Mouse (Mus musculus) spleen, adult 12 weeks (tissue): ENCODE measurements around the gene Mrpl54.

Source experiments
- DNase-seq: peaks from one replicate; pipeline ENCODE4 v3.0.0; 2022; ENCODE audit warnings: low spot score

Gene Mrpl54

GRCm38 (mm10) chr10:81261025-81261424 is 5.7 kb downstream of the Mrpl54 start:
- DNase-seq = no peak

DNA sequence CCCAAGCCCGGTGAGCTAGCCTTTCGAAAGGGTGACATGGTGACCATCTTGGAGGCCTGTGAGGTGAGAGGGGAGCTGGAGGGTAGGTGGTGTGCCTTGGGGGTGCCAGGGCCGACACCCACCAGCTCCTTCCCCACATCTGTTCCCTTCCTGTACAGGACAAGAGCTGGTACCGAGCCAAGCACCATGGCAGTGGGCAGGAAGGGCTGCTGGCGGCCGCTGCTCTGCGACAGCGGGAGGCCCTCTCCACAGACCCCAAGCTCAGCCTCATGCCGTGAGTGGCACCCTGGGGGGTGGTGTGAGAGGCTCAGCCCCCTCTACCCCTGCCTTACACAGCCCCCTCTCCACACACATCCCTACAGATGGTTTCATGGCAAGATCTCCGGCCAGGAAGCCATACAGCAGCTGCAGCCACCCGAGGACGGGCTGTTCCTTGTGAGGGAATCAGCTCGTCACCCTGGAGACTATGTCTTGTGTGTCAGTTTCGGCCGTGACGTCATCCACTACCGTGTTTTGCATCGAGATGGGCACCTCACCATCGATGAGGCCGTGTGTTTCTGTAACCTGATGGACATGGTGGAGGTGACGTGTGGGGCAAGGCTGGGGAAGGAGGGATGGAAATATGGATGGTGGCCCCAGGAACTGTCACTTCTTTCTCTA is 7.4 kb downstream of the Mrpl54 start:
- no peak for DNase-seq

DNA sequence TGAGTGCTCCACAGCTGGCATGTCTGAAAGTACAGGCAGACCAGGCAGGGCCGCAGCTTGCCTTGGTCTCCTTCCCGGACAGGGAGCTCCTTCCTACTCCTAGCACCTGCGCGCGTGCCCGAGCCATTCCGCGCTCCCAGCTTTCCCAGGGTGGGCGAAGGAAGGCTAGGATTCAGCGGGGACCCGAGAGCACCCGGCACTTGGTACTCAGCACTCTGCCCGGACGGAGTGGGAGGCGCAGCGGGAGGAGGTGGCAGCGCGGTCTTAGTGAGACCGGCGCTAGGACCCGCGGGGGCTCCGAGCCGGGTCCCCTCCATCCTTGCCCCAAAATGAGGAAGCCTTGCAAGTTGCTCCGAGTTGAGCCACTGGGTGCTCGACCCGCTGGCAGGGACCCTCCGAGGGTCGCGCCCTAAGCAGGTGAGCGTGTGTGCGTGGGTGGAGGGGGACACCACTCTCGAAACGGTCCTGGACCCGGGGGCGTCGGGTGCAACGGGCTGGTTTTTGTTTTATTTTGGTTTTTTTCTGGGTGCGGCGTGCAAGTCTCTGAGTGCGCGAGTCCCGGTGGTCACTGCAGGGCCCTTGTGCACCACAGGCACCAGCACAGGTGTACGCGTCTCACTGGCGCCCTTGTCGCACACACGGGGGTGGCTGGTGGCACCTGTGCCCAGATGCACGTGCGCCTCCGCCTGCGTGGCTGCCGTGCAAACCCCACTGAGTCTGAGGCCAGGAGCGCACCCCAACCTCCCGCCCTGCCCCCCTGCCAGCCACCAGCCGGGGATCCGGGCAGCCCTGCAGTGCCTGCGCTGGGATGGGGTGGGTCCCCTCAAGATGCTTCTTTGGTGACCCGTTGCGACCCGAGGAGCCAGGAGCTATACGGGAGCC is 9.3 kb downstream of the Mrpl54 start:
- DNase-seq = no peak

GRCm38 (mm10) chr10:81254886-81255285 is 11.8 kb downstream of the Mrpl54 start:
- no peak for DNase-seq

- DNase-seq = peak; percentile 26
These were observed 14.0 kb downstream of the Mrpl54 start, which contains the start of gene Matk for GRCm38 (mm10) chr10:81252424-81253419. Gene Matk, plus strand, starts transcription at chr10:81252935.

DNA sequence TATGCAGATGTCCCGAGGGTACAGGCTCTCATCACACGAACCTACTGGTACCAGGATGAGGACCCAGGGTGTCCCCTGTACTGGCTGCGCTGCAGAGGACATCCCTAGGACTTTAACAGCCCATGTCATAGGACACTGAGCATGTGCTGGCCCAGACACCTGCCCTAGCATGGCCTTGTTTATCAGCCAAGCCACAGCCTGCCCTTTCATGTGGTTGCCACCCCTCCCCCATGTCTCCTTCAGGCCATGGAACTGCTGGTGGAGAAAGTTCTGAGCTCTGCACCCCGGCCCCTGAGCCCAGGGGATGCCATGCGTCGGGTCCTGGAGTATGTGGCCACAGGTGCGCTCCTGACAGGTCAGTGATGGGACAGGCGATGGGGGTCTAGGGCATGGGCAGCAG is 17.3 kb downstream of the Mrpl54 start:
- DNase-seq = no peak

GRCm38 (mm10) chr10:81247804-81248203 is 18.9 kb downstream of the Mrpl54 start:
- DNase-seq = no peak

GRCm38 (mm10) chr10:81245166-81245565 is 21.6 kb downstream of the Mrpl54 start:
- no peak for DNase-seq

GRCm38 (mm10) chr10:81244595-81244994 is 22.1 kb downstream of the Mrpl54 start:
- peak; percentile 70 for DNase-seq

- no peak for DNase-seq
These were observed 22.6 kb downstream of the Mrpl54 start for GRCm38 (mm10) chr10:81244146-81244545.

DNA sequence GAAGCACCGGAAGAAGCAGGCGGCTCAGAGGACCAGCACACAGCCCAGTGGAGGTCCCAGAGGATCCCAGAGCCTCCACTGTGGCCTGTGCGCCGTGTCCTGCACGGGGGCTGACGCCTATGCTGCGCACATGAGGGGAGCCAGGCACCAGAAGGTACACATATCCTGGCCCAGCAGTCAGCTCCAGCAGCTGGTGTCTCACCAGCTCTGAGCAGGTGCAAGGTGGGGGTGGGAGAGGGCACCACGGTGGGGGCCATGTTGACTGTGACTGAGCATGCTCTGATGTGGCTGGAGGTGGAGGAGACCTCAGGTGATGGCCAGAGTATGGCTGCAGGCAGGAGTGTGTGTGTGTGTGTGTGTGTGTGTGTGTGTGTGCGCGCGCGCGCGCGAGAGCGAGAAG is 24.7 kb downstream of the Mrpl54 start:
- DNase-seq = no peak

- DNase-seq = no peak
These were observed 25.9 kb downstream of the Mrpl54 start for GRCm38 (mm10) chr10:81240876-81241275.

DNA sequence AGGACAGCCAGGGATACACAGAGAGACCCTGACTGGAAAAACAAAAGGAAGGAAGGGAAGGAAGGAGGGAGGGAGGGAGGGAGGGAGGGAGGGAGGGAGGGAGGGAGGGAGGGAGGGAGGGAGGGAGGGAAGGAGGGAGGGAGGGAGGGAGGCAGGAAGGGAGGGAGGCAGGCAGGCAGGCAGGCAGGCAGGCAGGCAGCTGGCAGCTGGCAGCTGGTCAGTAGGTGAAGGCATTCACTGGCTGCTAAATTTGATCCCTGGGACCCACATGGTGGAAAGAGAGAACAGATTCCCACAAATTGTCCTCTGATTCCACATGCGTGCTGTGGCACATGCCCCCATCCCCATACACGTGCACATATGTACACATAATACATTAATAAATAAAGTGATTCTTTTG is 28.1 kb downstream of the Mrpl54 start:
- no peak for DNase-seq

GRCm38 (mm10) chr10:81236471-81237268 is 30.1 kb downstream of the Mrpl54 start:
- no peak for DNase-seq

GRCm38 (mm10) chr10:81234206-81234605 is 32.5 kb downstream of the Mrpl54 start:
- DNase-seq = no peak

GRCm38 (mm10) chr10:81233226-81233585 is 33.5 kb downstream of the Mrpl54 start:
- DNase-seq = no peak

DNA sequence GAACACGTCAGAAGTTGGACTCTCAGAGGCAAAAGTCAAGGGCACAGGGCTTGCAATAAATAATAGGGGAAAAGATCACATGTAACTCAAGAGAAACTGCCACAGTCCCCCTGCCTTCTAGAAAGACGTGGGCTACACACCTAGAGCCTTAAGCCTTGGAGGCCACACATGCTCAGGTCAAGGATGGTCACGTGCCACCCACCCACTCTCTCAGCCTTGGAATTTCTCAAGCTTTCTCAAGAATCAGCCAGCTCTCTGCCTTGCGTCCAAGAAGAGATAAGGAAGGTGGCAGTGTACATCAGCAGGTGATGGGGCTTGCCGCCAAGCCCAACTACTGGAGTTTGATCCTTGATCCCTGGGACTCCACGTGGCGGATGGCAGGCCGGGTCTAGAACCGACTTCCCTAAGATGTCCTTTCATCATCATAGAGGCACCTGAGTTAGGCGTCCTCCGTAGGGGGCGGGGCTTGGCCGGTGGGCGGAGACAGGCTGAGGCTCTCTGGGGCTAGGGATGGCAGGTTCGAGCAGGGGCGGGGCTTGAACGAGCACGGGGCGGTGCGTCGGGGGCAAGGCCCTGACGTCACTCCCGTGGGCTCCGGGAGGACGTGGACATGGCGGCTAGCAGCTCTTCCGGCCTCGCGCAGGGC is 34.0 kb downstream of the Mrpl54 start, which contains the start of gene Zfr2:
Gene Zfr2 (plus strand): TSS at position 576 of the 646 bp plus-strand sequence.
- peak; percentile 77 for DNase-seq

DNA sequence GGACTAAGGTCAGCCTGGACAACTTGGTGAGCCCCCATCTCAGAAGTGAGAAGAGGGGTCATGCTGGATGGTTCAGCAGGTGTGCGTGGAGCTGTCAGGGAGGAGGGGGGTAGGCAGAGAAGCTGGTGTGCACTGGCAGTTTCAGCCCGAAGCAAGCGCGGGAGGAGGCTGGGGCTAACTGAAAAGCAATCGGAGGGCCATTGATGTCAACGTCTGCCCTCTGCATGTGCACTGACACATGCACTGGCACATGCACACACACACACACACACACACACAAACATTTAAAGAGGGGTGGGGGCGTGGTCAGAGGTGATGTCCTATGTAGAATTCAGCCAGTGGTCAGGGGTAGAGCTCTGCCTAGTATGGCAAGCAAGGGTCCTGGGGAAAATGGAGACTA is 35.3 kb downstream of the Mrpl54 start:
- no peak for DNase-seq

GRCm38 (mm10) chr10:81230438-81231332 is 36.0 kb downstream of the Mrpl54 start, which contains the start of gene Atcay:
Gene Atcay, minus strand, starts transcription at chr10:81230833.
- DNase-seq = no peak
